Mouse (Mus musculus) right cerebral cortex, postnatal 10 days (tissue): ENCODE data around the gene Pigv.
"Not testable (repeated sequence)": the region's sequence is repeated elsewhere in the genome, so short reads cannot be mapped to it uniquely, and the experiment has no call there.

Source experiments
- DNase-seq, 2 experiments: peaks; one replicate each; pipeline ENCODE4 v3.0.0; 2021; ENCODE audit warnings: low spot score in 2 of 2

Pigv gene

GRCm38 (mm10) chr4:133672845-133673647 lies 599 bp upstream of the Pigv start:
- no peak for DNase-seq

DNA sequence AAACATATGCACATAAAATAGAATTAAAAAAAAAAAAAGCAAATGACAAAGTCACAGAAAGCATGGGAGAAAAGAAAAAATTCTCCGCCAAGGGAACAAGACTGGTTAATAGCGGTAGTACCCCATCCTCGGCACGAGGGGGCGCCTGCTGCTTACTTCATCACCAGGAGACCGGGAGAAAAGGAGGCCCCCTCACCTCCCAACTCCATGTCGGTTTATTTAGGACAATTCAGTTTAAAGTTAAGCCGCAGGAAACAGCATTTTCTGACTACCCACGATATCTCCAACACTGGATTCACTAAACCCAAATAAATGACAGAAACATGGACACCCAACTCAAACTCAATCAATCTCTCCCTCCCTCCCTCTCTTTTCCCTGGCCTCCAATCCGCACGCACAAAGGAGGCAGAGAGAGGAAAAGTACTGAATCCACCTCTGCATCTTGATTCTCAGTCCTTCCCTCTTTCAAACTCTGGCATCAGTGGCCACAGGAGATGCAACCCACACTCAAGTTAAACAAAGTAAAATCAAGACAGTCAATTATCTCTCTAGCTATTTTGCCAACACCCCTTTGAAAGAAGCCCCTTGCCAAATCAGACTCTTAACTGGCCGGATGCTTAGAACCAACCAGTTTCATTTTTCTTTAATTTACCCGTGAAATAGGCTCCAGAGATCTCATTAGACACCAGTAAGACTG lies 1.1 kb downstream of the Pigv start:
- DNase-seq = peak; percentile 91 to 93

DNA sequence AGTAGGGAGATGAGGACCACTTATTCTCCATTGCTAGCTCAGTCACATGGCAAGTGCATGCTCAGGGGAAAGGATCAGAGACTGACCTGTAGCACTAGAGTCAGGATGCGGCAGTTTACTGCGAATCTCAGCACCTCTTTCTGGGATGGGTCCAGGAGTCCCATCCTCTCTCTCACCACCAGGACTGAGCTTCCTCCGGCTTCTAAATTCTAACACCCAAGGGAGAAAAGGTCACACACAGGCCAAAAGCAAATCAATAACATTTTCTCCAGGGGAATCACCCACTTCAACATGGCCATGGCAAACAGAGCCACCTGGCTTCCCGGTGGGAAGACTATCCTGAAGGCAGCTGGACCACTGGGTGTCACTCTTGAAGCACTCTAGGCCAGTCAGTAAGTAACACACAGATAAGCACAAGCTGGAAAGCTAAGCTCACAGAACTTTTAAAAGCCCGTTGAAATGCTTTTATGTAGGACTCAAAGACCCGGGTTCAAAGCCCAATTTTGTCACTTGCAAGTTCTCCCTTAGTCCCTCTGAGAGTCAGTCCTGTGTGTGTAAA lies 2.7 kb downstream of the Pigv start:
- DNase-seq = no peak

GRCm38 (mm10) chr4:133668537-133668936 lies 3.9 kb downstream of the Pigv start:
- no peak for DNase-seq

GRCm38 (mm10) chr4:133666199-133666598 lies 6.2 kb downstream of the Pigv start:
- no peak for DNase-seq

GRCm38 (mm10) chr4:133665118-133665517 lies 7.3 kb downstream of the Pigv start:
- DNase-seq = peak; percentile 69 to 72

DNA sequence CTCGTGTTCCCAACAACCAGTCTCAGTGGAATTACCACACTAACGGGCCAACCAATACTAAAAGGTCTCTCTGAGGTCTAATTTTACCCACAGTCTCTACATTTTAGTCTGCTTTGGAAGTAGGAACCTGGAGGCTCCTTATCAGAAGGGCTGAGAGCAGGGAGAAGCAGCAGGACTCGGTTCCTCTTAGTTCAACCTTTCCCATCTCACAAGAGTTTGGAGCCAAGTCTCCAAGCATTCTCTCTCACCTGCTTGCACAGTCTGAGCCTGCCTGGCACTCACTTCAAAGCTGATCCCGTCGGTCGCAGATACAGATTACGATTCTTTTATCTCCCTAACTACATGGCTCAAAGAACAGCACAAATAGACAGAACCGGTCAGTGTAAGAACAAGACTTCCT lies 9.5 kb downstream of the Pigv start:
- no peak for DNase-seq

- no peak for DNase-seq
Observed at GRCm38 (mm10) chr4:133662421-133662820, 10.0 kb downstream of the Pigv start.

DNA sequence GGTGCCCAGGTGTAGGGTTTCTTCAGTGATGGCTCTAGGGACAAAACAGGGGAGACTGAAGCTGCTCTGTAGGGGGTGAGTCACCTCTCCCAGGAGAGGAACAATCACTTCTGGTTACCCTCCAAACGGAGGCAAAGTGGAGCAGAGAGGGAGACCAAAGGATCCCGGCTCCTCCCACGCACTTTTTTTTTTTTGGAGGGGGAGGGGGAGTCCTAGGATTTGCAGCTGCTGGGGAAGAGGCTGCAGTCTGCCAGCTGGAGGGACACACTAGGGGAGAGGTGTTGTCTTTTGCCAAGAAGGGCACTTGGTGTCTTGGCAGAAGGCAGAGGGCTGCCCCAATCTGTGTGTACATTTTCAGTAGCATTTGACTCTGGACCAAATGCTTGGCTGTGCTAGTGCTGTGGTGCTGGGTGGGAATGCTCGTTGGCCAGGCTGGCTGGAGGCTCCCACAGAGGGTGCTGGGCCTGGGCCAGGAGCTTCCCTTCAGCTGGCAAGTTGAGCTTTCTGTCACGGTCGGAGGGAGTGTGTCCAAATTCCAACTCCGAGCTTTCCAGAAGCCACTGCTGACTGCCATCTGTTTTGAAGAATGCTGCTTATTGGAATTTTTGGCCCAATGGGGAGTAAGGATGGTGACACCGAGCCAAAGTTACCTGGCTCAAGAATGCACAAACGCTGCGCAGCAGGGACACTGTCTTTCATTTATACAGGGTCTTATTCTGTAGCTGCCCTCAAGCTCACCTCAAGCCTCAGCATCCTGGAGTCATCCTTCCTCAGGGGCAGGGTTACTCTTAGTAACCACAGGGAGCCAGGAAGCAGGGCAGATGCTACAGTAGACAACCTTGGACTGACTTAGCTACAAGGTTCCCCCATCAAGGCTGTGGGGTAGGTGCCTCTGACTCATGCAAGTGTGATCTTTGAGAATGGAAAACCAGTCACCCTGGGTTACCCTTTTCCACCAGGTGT lies 12.0 kb downstream of the Pigv start:
- DNase-seq = peak; percentile 94

DNA sequence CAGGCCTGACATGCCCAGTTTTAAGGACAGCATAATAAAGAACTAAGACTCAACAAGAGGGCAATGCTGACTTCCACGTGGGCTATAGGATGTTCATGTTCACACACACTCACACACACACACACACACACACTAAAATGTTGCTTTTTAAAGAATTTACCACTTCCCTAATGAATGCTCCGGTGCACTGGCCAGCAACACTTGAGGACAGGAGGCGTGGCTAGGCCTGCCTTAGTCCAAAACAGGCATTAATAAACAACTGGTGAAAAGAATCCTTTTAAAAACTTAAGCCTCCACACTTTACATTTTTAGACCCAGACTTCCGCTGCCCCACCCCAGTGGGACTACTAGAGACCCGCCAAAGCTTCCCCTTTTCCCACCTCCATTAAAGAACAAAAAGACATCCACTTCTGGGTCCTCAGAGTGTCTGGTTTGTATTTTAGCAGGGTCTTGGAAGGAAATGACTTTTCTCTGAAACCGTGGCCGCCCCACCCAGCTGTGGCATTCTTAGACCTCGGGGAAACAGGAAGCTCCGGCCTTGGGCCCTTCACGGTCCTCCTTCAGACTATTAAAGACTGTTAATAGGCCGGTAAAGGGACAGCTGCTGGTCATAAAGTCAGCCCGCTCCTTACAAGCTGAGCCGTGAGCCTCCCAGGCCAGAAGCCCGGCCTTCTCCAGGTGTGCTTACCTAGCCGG lies 12.8 kb downstream of the Pigv start:
- peak in 1 of 2 experiments; percentile 64 for DNase-seq

- DNase-seq = no peak
Observed at GRCm38 (mm10) chr4:133658729-133659128, 13.7 kb downstream of the Pigv start.

DNA sequence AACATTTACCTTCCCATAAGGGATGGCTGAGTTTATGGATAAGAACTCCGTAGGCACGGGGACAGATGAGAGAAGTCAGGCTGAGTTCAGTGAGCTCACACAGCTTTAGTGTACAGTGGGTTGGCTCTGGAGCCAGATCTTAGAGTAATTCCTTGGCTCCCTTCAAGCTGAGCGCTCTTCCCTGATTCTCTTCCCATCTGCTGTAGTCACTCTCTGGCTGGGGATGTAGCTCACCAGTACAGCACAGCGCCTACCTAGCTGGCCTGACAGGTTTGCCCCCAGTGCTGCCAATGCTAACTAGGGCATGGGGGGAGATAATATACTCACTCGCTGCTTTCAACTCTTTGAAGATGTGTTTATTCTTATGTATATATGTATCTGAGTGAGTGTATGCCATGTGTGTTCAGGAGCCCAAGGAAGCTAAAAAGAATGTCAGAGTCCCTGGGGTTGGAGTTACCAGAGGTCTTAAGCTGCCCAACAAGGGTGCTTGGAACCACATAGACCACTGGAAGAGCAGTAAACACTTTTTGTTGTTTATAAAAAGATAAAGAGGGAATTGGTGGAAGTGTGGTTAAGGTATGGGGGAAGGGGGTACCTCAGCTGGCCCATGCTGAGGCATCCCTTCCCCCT lies 14.5 kb downstream of the Pigv start:
- no peak for DNase-seq

GRCm38 (mm10) chr4:133656997-133657396 lies 15.4 kb downstream of the Pigv start:
- DNase-seq = no peak

GRCm38 (mm10) chr4:133656294-133656693 lies 16.2 kb downstream of the Pigv start:
- DNase-seq = no peak

DNA sequence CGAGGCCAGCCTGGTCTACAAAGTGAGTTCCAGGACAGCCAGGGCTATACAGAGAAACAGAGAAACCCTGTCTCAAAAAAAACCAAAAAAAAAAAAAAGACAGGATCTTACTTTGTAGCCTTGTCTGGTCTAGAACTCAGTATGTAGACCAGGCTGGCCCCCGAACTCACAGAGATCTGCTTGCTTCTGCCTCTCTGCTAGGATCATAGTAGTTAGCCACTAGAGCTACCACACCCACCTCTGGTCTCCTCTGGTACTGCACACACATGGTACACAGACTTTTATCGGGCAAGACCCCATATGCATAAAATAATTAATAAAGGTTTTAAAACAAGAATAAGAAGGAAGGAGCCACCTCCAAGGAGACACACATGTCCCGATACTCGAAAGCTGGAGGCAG lies 18.4 kb downstream of the Pigv start:
- DNase-seq = not testable (repeated sequence)

DNA sequence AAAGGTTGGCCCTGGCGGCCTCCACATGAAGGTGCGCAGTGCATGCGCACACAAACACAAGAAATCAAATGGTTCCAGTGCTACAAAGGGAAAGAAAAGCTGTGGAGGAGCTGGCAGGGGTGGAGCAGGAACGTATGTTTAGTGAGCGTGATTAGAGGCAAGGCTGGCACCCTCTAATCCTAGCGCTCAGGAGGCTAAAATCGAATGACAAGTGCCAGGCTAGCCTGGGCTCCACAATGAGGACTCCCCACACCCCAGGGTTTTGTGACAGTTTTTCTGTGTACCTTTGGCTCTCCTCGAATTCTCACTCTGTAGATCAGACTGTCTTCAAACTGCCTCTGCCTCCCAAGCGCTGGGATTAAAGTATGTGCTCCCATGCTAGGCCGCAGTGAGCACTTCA lies 19.7 kb downstream of the Pigv start:
- no peak for DNase-seq

DNA sequence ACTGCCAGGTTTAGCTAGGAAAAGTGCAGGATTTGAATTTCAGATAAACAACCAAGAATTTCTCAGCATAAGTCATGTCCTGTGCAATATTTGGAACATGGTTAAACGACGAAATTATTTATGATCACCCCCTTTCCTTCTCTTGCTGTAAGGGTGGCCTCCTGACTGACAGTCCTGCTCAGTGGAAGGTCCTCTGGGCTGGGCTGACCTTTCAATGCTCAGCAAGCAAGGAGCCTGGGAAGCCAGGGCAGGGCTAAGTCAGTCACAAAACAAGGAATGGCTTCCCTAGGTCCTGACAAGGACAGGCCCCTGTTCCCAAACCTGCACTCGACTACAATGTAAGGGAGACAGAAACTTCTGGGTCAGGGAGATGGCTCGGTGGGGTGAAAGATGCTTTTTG lies 20.5 kb downstream of the Pigv start:
- DNase-seq = no peak

DNA sequence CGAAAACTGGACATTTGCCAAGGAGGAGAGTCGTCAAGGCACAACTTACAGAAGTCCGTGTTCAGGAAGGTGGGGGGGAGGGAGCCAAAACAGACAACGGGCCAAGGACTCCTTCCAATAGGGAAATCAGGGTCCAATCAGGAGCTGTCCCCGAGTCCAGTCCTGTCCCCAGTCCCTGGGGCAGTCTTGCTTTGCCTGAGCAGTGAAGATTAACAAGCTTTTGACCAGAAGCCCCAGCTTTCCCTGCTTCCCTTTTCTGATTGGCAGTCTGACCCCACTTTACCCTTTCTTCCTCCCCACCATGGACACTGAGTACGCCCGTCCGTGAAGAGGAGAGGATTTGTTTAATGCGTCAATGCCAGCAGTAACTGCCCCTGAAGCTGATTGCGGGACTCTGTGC lies 21.0 kb downstream of the Pigv start:
- no peak for DNase-seq

DNA sequence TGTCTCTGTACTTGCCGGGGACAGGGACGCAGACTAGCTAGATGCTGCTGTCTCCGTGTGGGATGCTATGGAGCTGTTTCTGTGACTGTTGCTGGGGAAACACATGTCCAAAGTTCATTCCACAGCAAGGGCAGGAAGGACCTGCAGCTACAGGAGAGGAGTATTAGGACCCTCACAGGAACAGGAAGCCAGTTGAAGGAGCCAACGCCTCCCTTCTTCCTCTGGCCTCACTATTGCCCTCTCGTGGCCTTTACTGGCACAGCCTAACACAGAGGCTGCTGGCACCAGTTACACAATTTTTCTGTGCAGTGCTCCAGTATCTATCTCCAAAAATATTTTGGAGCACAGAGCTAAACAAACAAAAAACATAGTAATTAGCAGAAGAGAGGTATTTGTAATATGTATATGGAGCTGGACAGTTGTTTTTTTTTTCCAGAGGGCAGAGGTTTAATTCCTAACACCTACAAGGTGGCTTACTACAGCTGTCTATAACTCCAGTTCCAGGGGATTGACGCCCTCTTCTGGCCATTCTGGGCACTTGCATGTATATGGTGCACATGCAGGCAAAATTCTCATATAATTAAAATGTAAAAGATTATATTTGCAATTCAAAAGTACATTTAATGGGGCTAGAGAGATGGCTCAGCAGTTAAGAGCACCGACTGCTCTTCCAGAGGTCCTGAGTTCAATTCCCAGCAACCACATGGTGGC lies 22.3 kb downstream of the Pigv start, which contains the start of gene Zdhhc18:
Zdhhc18 (minus strand) TSS at position 166 of the 711 bp plus-strand sequence.
- peak; percentile 83 to 87 for DNase-seq

GRCm38 (mm10) chr4:133649464-133649863 lies 23.0 kb downstream of the Pigv start:
- DNase-seq = not testable (repeated sequence)
